Mouse (Mus musculus) ES-E14 (cell line): ENCODE data around the gene Gm3646.

Source experiments
- CHD2 ChIP-seq: IDR thresholded peaks from 2 replicates; pipeline ENCODE4 v1.6.1; 2014; ENCODE audit warnings: mild to moderate bottlenecking, low read depth, low read length, inconsistent platforms
- HCFC1 ChIP-seq: IDR thresholded peaks from 2 replicates; pipeline ENCODE4 v1.6.1; 2012; ENCODE audit warnings: low read length, inconsistent platforms, borderline replicate concordance; ENCODE audit not compliant: insufficient read depth
- MAFK ChIP-seq: IDR thresholded peaks from 2 replicates; pipeline ENCODE4 v1.6.1; 2014; ENCODE audit warnings: mild to moderate bottlenecking, low read depth, low read length, inconsistent platforms; ENCODE audit not compliant: insufficient read depth
- ZC3H11A ChIP-seq: IDR thresholded peaks from 2 replicates; pipeline ENCODE4 v1.6.1; 2012; ENCODE audit warnings: low read depth, mild to moderate bottlenecking, inconsistent platforms, low read length, borderline replicate concordance
- ZNF384 ChIP-seq: IDR thresholded peaks from 2 replicates; pipeline ENCODE4 v1.6.1; 2012; ENCODE audit warnings: low read depth, low read length, inconsistent platforms

GRCm38 (mm10) chr1:39846031-39846550 is 41.0 kb upstream of the Gm3646 start:
- TF ChIP-seq MAFK: no peak
- no peak for TF ChIP-seq CHD2
- no peak for TF ChIP-seq ZNF384
- no peak for TF ChIP-seq ZC3H11A
- TF ChIP-seq HCFC1: no peak
